Mouse (Mus musculus) lung, postnatal 0 days (tissue): Measurements from ENCODE around the gene Vmp1.

Experiments
- CTCF ChIP-seq: IDR thresholded peaks from 2 replicates; pipeline ENCODE4 v1.5.1; 2016; ENCODE audit warnings: antibody characterized with exemption, mild to moderate bottlenecking
- EP300 ChIP-seq: IDR thresholded peaks from 2 replicates; pipeline ENCODE4 v1.6.1; 2016; ENCODE audit warnings: antibody characterized with exemption, mild to moderate bottlenecking, control low read depth

DNA sequence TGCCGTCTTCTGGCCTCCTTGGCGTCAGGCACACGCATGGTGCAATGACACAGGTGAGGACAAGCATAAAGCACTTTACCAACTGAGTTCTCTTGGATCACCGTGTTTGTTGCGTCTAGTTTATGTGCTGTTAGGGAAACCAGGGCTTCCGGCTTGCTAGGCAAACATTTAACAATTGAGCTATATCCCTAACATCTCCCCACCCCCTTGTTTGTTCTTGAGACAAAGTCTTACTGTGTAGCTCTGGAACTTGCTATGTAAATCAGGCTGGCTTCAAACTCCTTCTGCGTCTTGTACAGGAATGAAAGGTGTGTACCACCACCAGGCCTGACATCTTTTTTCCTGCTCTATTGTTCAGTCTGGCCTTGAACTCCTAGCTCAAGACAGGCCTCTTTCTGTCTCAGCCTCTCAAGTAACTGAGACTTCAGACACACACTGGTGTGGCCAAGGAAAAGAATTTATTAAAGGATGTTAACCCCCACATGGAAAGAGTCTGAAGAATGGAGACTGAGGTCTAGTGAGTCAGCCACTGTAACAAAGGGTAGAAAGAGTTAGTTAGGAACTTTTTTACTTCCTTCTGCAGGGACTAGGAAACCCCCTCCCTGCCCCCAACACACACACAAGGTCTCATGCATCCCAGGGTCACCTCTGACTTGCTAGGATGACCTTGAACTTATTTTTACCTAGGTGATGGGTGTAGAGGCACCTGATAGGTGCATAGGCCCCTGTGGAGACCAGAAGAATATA is 107.8 kb downstream of the Vmp1 start:
- TF ChIP-seq CTCF = no peak
- no peak for TF ChIP-seq EP300
